Mouse (Mus musculus): Measurements from ENCODE around the gene Tab1. TPM values are rescaled to one million over a fixed set of nuclear protein-coding genes. Genes with fewer than 3 reads are reported as not detected.

The Tab1 gene
- polyA plus RNA-seq, 1 experiment from 2014 or later, result 31.5 TPM

DNA sequence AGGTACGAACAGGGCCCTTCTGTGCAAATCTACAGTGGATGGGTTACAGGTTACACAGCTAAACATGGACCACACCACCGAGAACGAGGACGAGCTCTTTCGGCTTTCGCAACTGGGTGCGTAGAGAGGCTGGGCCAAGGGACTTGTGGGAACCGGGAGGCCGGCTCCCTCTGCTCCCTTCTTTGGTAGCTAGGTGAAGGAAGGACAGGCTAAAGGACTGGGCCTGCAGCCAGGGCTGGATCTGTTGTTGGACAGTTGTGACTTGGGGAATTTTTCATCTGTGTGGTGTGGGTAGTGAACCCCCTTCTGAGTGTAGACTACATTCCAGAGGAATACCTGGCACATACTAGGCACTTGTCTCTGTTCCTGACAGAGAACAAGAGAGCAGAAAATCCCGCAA lies 19.7 kb downstream of the Tab1 start:
- ATAC-seq (ENCODE audit: low read depth), result no peak
- Histone ChIP-seq H3K27me3 (ENCODE audit: control insufficient read depth, insufficient read depth, low read depth, low read length) (no peaks in the 10 kb centered on the region), H3K9me3 (ENCODE audit: control insufficient read depth, low read length) (no peaks in the 10 kb centered on the region), H3K27ac (ENCODE audit: low read length) (peak overlapping the region; percentile 16; the same call in 1 of the 2 replicates), H3K4me2 (ENCODE audit: low read depth, low read length) (no peak overlapping the region), H3K4me3 (ENCODE audit: low read length) (no peak overlapping the region), H3K36me3 (ENCODE audit: control insufficient read depth, insufficient read depth, low read length) (peaks cover 39% of the 10 kb centered on the region), H3K9ac (ENCODE audit: low read length) (no peak overlapping the region), H3K4me1 (replicated peaks; ENCODE audit: control insufficient read depth, insufficient read depth, low read length) (0 out of 2 replicates have a peak, but pooled peaks cover under 1% of the 10 kb centered on the region)
- WGBS, result 82% methylated on average over 10 of the region's 10 CpGs

DNA sequence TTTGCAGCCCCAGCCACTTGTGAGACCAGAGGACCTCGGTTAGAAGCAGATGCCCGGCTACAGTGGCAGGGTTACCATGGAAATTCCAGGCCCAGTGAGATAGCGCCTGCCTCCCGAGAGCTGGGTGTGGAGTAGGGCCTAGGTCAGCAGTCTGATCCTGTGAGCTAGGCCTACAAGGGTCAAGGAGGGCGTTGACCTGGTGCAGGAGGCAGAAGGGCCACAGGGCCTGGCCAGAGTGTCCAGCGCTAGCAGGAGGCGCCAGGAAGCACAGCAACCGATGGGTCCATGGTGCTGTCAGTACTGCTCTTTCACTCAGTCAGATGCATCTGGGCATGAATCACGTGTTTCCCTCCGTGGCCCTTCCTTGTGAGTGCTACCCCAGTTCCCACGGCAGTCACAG lies 20.8 kb downstream of the Tab1 start:
- no peaks in the 10 kb centered on the region for H3K27me3 ChIP-seq (ENCODE audit: control insufficient read depth, insufficient read depth, low read depth, low read length)
- 70% methylated on average over 11 of the region's 11 CpGs for WGBS
- ATAC-seq (ENCODE audit: low read depth), result no peak
- peaks cover 9% of the 10 kb centered on the region for H3K4me1 ChIP-seq (replicated peaks; ENCODE audit: control insufficient read depth, insufficient read depth, low read length)
- H3K27ac ChIP-seq (ENCODE audit: low read length), result no peak overlapping the region
- no peak overlapping the region for H3K4me2 ChIP-seq (ENCODE audit: low read depth, low read length)
- peaks cover 46% of the 10 kb centered on the region for H3K36me3 ChIP-seq (ENCODE audit: control insufficient read depth, insufficient read depth, low read length)
- H3K9me3 ChIP-seq (ENCODE audit: control insufficient read depth, low read length), result no peaks in the 10 kb centered on the region
- no peak overlapping the region for H3K9ac ChIP-seq (ENCODE audit: low read length)
- no peak overlapping the region for H3K4me3 ChIP-seq (ENCODE audit: low read length)

DNA sequence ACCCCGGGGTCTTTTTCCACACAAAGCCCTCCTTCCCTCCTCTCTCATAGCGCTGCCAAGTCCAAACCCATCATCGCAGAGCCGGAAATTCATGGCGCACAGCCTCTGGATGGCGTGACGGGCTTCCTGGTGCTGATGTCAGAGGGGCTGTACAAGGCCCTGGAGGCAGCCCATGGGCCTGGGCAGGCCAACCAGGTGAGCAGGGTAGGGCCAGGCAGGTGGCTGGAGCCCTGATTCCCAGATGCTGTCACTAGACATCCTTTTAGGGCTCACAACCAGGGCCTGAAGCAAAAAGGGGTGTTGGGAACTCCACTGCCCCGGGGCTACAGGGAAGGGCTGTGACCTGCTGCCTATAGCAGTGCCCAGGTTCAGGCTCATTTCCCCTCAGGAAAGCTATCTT lies 22.8 kb downstream of the Tab1 start:
- ATAC-seq (ENCODE audit: low read depth), result no peak
- peaks cover 42% of the 10 kb centered on the region for H3K36me3 ChIP-seq (ENCODE audit: control insufficient read depth, insufficient read depth, low read length)
- WGBS, result 87% methylated on average over 8 of the region's 8 CpGs

DNA sequence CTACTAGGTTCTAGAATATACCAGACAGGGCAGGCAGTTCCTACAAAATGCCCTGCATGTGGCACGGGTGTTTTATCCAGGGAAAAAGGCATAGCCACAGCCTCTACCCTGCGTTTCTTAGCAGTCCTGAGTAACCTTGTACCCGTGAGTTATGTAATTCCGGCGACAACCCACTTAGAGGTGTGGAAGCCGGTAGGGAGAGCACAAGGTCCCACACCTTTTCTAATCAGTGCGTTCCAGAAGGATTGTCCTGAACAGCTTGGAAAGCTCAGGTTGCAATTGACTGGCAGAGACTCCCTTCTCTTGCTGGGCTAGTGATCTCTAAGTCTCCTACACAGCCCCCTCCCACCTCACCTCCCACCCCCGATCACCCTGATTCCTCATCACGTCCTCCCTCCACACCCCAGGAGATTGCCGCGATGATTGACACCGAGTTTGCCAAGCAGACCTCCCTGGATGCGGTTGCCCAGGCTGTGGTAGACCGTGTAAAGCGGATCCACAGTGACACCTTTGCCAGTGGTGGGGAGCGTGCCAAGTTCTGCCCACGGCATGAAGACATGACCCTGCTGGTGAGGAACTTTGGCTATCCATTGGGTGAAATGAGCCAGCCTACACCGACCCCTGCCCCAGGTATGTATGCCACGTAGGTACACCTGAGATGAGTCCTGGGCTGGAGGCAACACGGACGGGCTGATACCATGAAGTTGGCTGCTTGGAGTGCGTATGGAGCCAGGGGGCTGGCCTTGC lies 24.4 kb downstream of the Tab1 start:
- H3K27ac ChIP-seq (ENCODE audit: low read length), result peak overlapping the region; percentile 84; the same call in 1 of the 2 replicates
- H3K4me3 ChIP-seq (ENCODE audit: low read length), result no peak overlapping the region
- H3K9me3 ChIP-seq (ENCODE audit: control insufficient read depth, low read length), result no peaks in the 10 kb centered on the region
- WGBS, result 85% methylated on average over 22 of the region's 22 CpGs
- no peak overlapping the region for H3K9ac ChIP-seq (ENCODE audit: low read length)
- H3K36me3 ChIP-seq (ENCODE audit: control insufficient read depth, insufficient read depth, low read length), result peaks cover 43% of the 10 kb centered on the region
- peaks cover 21% of the 10 kb centered on the region for H3K4me1 ChIP-seq (replicated peaks; ENCODE audit: control insufficient read depth, insufficient read depth, low read length)
- no peak overlapping the region for H3K4me2 ChIP-seq (ENCODE audit: low read depth, low read length)
- no peaks in the 10 kb centered on the region for H3K27me3 ChIP-seq (ENCODE audit: control insufficient read depth, insufficient read depth, low read depth, low read length)
- no peak for ATAC-seq (ENCODE audit: low read depth)

More for the DNA sequence above, 22.8 kb downstream of the Tab1 start:
- Histone ChIP-seq H3K9ac (ENCODE audit: low read length) (no peak overlapping the region), H3K27ac (ENCODE audit: low read length) (no peak overlapping the region), H3K9me3 (ENCODE audit: control insufficient read depth, low read length) (no peaks in the 10 kb centered on the region), H3K4me2 (ENCODE audit: low read depth, low read length) (no peak overlapping the region), H3K27me3 (ENCODE audit: control insufficient read depth, insufficient read depth, low read depth, low read length) (no peaks in the 10 kb centered on the region), H3K4me1 (replicated peaks; ENCODE audit: control insufficient read depth, insufficient read depth, low read length) (peaks cover 21% of the 10 kb centered on the region), H3K4me3 (ENCODE audit: low read length) (no peak overlapping the region)

DNA sequence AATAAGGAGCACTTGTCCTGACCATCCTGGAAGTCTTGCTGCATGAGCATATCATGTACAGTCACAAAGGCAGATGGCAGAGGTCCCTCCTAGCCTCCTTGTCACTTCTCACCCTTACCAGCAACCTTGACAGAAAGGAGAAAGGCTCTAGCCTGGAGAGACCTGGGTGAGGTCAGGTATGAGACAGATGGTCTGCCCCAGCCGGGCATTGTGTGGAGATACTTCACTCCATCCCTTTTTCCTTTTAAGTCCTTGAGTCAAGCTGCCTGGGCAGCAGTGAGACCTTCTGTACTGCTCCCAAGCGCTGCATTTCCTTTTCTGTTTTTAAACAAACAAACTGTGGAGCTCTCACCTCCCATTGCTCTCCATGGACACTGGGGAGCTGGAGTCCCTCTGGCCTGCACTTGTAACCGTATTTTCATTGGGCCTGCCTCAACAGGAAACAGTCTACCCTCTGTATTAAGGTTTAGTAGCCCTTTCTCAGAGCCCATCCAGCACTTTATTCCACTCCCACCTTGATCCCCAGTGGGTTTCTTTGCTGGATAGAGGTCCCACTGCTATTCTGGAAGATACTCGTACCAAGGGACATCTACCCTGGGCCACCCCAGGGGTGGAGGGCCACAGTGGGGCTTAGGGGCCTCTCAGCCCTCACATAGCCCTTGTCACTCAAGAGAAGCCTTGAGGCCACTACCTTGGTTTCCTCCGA lies 25.2 kb downstream of the Tab1 start:
- no peaks in the 10 kb centered on the region for H3K27me3 ChIP-seq (ENCODE audit: control insufficient read depth, insufficient read depth, low read depth, low read length)
- H3K9me3 ChIP-seq (ENCODE audit: control insufficient read depth, low read length), result no peaks in the 10 kb centered on the region
- H3K9ac ChIP-seq (ENCODE audit: low read length), result no peak overlapping the region
- H3K27ac ChIP-seq (ENCODE audit: low read length), result peak overlapping the region; percentile 84
- no peak overlapping the region for H3K4me3 ChIP-seq (ENCODE audit: low read length)
- WGBS, result 36% methylated on average over 5 of the region's 5 CpGs
- no peak overlapping the region for H3K4me2 ChIP-seq (ENCODE audit: low read depth, low read length)
- peaks cover 21% of the 10 kb centered on the region for H3K4me1 ChIP-seq (replicated peaks; ENCODE audit: control insufficient read depth, insufficient read depth, low read length)
- no peak for ATAC-seq (ENCODE audit: low read depth)
- peaks cover 43% of the 10 kb centered on the region for H3K36me3 ChIP-seq (ENCODE audit: control insufficient read depth, insufficient read depth, low read length)

DNA sequence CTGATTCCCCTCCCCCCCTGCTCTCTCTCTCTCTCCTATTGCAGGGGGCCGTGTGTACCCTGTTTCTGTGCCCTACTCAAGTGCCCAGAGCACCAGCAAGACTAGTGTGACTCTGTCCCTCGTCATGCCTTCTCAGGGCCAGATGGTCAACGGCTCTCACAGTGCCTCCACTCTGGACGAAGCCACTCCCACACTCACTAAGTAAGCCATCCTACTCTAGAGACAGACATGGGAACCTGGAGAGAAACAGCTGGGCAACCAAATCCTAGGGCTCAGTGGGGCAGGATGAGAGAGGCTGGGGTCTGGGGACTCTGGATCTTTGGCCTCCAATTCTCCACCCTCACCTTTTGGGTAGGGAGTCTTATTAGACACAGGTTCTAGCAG lies 25.8 kb downstream of the Tab1 start:
- H3K27ac ChIP-seq (ENCODE audit: low read length), result peak overlapping the region; percentile 84
- H3K4me2 ChIP-seq (ENCODE audit: low read depth, low read length), result no peak overlapping the region
- peaks cover 38% of the 10 kb centered on the region for H3K36me3 ChIP-seq (ENCODE audit: control insufficient read depth, insufficient read depth, low read length)
- no peaks in the 10 kb centered on the region for H3K27me3 ChIP-seq (ENCODE audit: control insufficient read depth, insufficient read depth, low read depth, low read length)
- 28% methylated on average over 4 of the region's 4 CpGs for WGBS
- ATAC-seq (ENCODE audit: low read depth), result 0 out of 2 replicates have a peak, but pooled peaks have one; percentile 8
- peaks cover 21% of the 10 kb centered on the region for H3K4me1 ChIP-seq (replicated peaks; ENCODE audit: control insufficient read depth, insufficient read depth, low read length)
- no peak overlapping the region for H3K4me3 ChIP-seq (ENCODE audit: low read length)
- no peak overlapping the region for H3K9ac ChIP-seq (ENCODE audit: low read length)
- H3K9me3 ChIP-seq (ENCODE audit: control insufficient read depth, low read length), result no peaks in the 10 kb centered on the region

DNA sequence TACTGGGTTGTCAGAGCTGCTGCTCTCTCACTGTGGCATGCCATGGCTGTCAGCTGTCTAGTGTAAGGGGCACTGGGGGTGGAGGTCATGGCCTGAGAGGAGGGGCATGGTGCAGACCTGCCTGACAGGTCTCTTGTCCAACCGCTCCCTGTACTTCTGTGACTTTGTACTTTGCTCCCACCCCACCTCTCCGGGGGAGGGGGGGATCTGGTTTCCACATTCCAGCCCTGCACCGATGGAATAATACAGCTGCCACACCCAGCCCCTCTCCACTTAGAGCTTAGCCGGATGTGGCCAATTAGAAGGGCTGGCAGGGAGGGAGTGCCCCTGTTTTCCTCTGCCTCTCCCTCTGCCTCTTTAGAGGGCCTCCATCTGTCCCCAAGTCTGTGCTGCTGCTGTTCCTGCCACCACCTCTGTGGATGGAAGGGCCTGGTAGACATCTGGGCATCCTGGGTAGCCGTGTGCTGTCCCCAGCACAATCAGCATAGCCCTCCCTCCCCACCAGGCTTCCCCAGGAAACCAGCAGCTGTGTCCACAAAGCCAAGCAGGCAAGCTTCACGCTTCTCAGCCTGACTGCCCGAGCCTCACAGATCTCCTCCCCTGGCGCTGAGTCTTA lies 26.5 kb downstream of the Tab1 start:
- Histone ChIP-seq H3K27me3 (ENCODE audit: control insufficient read depth, insufficient read depth, low read depth, low read length) (no peaks in the 10 kb centered on the region), H3K27ac (ENCODE audit: low read length) (peak overlapping the region; percentile 84), H3K36me3 (ENCODE audit: control insufficient read depth, insufficient read depth, low read length) (peaks cover 34% of the 10 kb centered on the region), H3K9me3 (ENCODE audit: control insufficient read depth, low read length) (no peaks in the 10 kb centered on the region), H3K4me3 (ENCODE audit: low read length) (no peak overlapping the region), H3K4me2 (ENCODE audit: low read depth, low read length) (no peak overlapping the region), H3K9ac (ENCODE audit: low read length) (peak overlapping the region; percentile 20; the same call in 1 of the 2 replicates), H3K4me1 (replicated peaks; ENCODE audit: control insufficient read depth, insufficient read depth, low read length) (peaks cover 21% of the 10 kb centered on the region)
- 22% methylated on average over 8 of the region's 8 CpGs for WGBS
- ATAC-seq (ENCODE audit: low read depth), result peak; percentile 90

DNA sequence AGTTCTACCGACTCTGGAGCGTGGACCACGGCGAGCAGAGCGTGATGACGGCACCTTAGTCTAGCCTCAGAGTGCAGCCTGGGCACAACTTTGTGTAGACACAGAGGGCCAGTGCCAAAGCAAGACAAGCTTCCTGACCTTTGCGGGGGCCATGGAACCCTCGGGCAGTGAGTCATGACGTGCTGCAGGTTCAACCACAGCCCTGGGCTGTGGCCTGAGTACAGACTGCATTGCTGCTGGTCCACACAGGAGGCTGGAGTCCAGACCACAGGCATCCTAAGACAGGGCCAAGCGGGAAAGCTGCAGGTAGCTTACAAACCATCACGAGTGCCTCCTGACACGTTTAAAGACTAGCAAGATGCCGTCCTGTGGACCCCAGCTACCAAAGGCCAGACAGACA lies 27.3 kb downstream of the Tab1 start:
- no peak overlapping the region for H3K4me3 ChIP-seq (ENCODE audit: low read length)
- no peaks in the 10 kb centered on the region for H3K9me3 ChIP-seq (ENCODE audit: control insufficient read depth, low read length)
- ATAC-seq (ENCODE audit: low read depth), result no peak
- peak overlapping the region; percentile 20; the same call in 1 of the 2 replicates for H3K9ac ChIP-seq (ENCODE audit: low read length)
- 84% methylated on average over 13 of the region's 13 CpGs for WGBS
- H3K4me2 ChIP-seq (ENCODE audit: low read depth, low read length), result no peak overlapping the region
- H3K27me3 ChIP-seq (ENCODE audit: control insufficient read depth, insufficient read depth, low read depth, low read length), result no peaks in the 10 kb centered on the region
- peaks cover 29% of the 10 kb centered on the region for H3K36me3 ChIP-seq (ENCODE audit: control insufficient read depth, insufficient read depth, low read length)
- H3K27ac ChIP-seq (ENCODE audit: low read length), result peak overlapping the region; percentile 80
- peaks cover 21% of the 10 kb centered on the region for H3K4me1 ChIP-seq (replicated peaks; ENCODE audit: control insufficient read depth, insufficient read depth, low read length)

DNA sequence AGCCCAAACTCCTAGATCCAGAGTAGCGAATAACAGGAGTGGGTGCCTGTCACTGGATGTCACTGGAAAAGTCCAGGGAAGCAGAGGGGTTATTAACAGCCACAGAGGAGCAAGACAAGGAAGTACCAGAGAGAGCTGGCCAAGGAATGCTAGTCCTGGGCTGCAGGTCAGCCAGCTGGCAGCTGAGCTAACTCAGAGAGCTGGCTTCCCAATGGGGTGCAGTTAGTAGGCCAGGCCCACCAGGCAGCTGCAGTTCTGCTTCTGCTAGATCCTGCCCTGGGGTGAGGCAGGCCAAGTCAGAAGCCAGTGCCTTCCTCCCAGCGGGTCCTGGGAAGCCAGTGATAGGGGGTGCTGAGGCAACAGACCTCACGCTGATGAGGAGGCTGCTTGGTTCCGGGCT lies 27.8 kb downstream of the Tab1 start:
- Histone ChIP-seq H3K4me3 (ENCODE audit: low read length) (no peak overlapping the region), H3K27ac (ENCODE audit: low read length) (peak overlapping the region; percentile 80), H3K27me3 (ENCODE audit: control insufficient read depth, insufficient read depth, low read depth, low read length) (no peaks in the 10 kb centered on the region), H3K36me3 (ENCODE audit: control insufficient read depth, insufficient read depth, low read length) (peaks cover 27% of the 10 kb centered on the region), H3K4me1 (replicated peaks; ENCODE audit: control insufficient read depth, insufficient read depth, low read length) (peaks cover 21% of the 10 kb centered on the region), H3K9ac (ENCODE audit: low read length) (no peak overlapping the region), H3K4me2 (ENCODE audit: low read depth, low read length) (no peak overlapping the region), H3K9me3 (ENCODE audit: control insufficient read depth, low read length) (no peaks in the 10 kb centered on the region)
- 91% methylated on average over 4 of the region's 4 CpGs for WGBS
- ATAC-seq (ENCODE audit: low read depth), result no peak

All from lung, embryonic 16.5 days (tissue).